Mouse (Mus musculus) T-helper 1 cell (primary cell): Measurements from ENCODE around the gene Sntn.

ENCODE experiments used
- in situ Hi-C: fragments of 300-600 bp; cut with MboI, MseI; formaldehyde crosslinking; loops from one replicate; pipeline ENCODE4 v1.15.1; 2025; ENCODE audit warnings: high pct_unique_total_duplicates

Sntn gene

GRCm38 (mm10) chr14:13670576-13670975 lies at the start of gene Sntn:
Sntn (plus strand) TSS chr14:13670876.
- in situ Hi-C loops: loop anchor here (5.0 to 10.0 kb wide), 2 partner anchors 53 to 1176 kb away; no protein-coding TSS in a partner anchor

GRCm38 (mm10) chr14:13649865-13650264 lies 20.8 kb upstream of the Sntn start:
- in situ Hi-C loops: no loop called here

GRCm38 (mm10) chr14:13651039-13651438 lies 19.6 kb upstream of the Sntn start:
- in situ Hi-C loops: no loop called here

- in situ Hi-C loops: no loop called here
Measured at GRCm38 (mm10) chr14:13651541-13652298, 19.0 kb upstream of the Sntn start.

- in situ Hi-C loops: no loop called here
Measured at GRCm38 (mm10) chr14:13686716-13687115, 16.0 kb downstream of the Sntn start.

- in situ Hi-C loops: no loop called here
Measured at GRCm38 (mm10) chr14:13690426-13690825, 19.8 kb downstream of the Sntn start.

- in situ Hi-C loops: no loop called here
Measured at GRCm38 (mm10) chr14:13732263-13732662, 61.6 kb downstream of the Sntn start.
